Mouse (Mus musculus): ENCODE measurements at regions not wholly inside any gene's neighbourhood (a gene's known extent, or its start where the extent isn't known, plus 50 kb on each side); places are given as distances from the start of the nearest gene placed in this dataset.

DNA sequence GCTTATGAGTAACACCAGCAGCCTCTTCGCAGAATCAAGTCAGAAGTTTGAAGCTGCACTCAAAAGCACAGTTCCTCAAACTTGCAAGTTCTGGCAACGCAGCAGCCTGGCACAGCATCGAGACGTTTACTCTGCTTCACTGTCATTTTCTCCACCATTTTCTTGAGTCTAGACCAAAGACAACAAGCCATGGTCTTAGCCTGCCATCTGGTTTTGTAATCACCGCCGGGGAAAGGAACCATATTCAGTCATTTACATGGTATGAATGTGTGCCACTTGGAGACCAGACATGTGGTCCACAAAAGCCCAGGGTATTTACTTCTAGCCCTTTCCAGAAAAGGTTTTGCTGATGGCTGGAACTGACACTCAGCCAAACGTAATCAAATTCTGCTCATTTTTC, 122.5 kb upstream of the Cdyl start:
- TF ChIP-seq POLR2A (IDR thresholded peaks at IDR 0.05; ENCODE audit: borderline replicate concordance, extremely low read depth, low read depth, low read length), result no peak
- TF ChIP-seq CTCF (IDR thresholded peaks at IDR 0.05; ENCODE audit: insufficient read depth, low read length), result no peak

Measured in lung, adult 2 months (tissue).